Mouse (Mus musculus) kidney, postnatal 0 days (tissue): ENCODE measurements around the gene Robo2. TPM values are rescaled to one million over a fixed set of nuclear protein-coding genes. Genes with fewer than 3 reads are reported as not detected.

ENCODE experiments used
- ATAC-seq: fragments of 200-750 bp; cut with Nextera tagmentation; replicated peaks from 2 replicates; pipeline ENCODE4 v1.8.0; 2017; ENCODE audit warnings: low read depth, moderate number of reproducible peaks, moderate TSS enrichment, moderate library complexity; ENCODE audit not compliant: low FRiP score
- DNase-seq: peaks from one replicate; pipeline ENCODE4 v3.0.0-alpha.2; 2016; ENCODE audit warnings: low spot score
- H3K27ac ChIP-seq: fragments of 300-500 bp; sonication (generic); 2 replicates; pipeline ENCODE4 v1.5.1; 2014; ENCODE audit warnings: mild to moderate bottlenecking
- H3K27me3 ChIP-seq: fragments of 300-500 bp; sonication (generic); 2 replicates; pipeline ENCODE4 v1.6.1; 2014; ENCODE audit warnings: low read length, mixed read lengths; ENCODE audit not compliant: insufficient read depth
- H3K36me3 ChIP-seq: fragments of 300-500 bp; sonication (generic); 2 replicates; pipeline ENCODE4 v1.6.1; 2014; ENCODE audit warnings: low read length, mixed read lengths; ENCODE audit not compliant: insufficient read depth
- H3K4me1 ChIP-seq: fragments of 300-500 bp; sonication (generic); replicated peaks from 2 replicates; pipeline ENCODE4 v1.6.1; 2014; ENCODE audit warnings: antibody characterized with exemption, low read length, mixed read lengths; ENCODE audit not compliant: insufficient read depth
- H3K4me2 ChIP-seq: fragments of 300-500 bp; sonication (generic); 2 replicates; pipeline ENCODE4 v1.6.1; 2014; ENCODE audit warnings: mild to moderate bottlenecking, low read length, moderate library complexity, mixed read lengths
- H3K4me3 ChIP-seq: fragments of 300-500 bp; sonication (generic); replicated peaks from 2 replicates; pipeline ENCODE4 v1.5.1; 2014; ENCODE audit warnings: low read depth, low read length
- H3K9ac ChIP-seq: fragments of 300-500 bp; sonication (generic); 2 replicates; pipeline ENCODE4 v1.6.1; 2014; ENCODE audit warnings: low read depth, low read length
- H3K9me3 ChIP-seq: fragments of 300-500 bp; sonication (generic); replicated peaks from 2 replicates; pipeline ENCODE4 v1.6.1; 2016; ENCODE audit warnings: low read length, inconsistent platforms, mixed read lengths
- CTCF ChIP-seq: IDR thresholded peaks from 2 replicates; pipeline ENCODE4 v1.5.1; 2016; ENCODE audit warnings: antibody characterized with exemption, low read depth, mild to moderate bottlenecking, moderate library complexity
- WGBS: fragments of 180-500 bp; shearing (Covaris S2); extraction: QIAGEN DNeasy Blood & Tissue Kit; methylation state at CpG from one replicate; pipeline ENCODE4 v1.1.7; 2014; 5-methylcytosine and 5-hydroxymethylcytosine counted together
- polyA plus RNA-seq: library from polyadenylated mRNA; unstranded; fragments of >200 nt; fragmentation: Nextera tagmentation; extraction: Ambion mirVana; gene quantifications from 2 replicates; pipeline ENCODE4 v1.2.1, GENCODE M21; 2015

The Robo2 gene
- polyA plus RNA-seq, 1 experiment from 2014 or later = 30.7 TPM

- no peak for ATAC-seq
- H3K27ac ChIP-seq = no peak overlapping the region
- no peak for TF ChIP-seq CTCF
These were observed 452.1 kb downstream of the Robo2 start for GRCm38 (mm10) chr16:73959479-73959970.

GRCm38 (mm10) chr16:73958524-73958846 is 453.1 kb downstream of the Robo2 start:
- Histone ChIP-seq H3K4me3 (no peak overlapping the region), H3K9ac (no peak overlapping the region), H3K9me3 (no peaks in the 10 kb centered on the region), H3K27me3 (no peaks in the 10 kb centered on the region), H3K36me3 (no peaks in the 10 kb centered on the region), H3K4me2 (no peak overlapping the region), H3K4me1 (no peaks in the 10 kb centered on the region), H3K27ac (no peak overlapping the region)
- ATAC-seq = no peak
- 43% methylated on average over 1 of the region's 1 CpGs for whole genome bisulfite sequencing
- no peak for TF ChIP-seq CTCF
- DNase-seq = peak; percentile 90

More at GRCm38 (mm10) chr16:73959479-73959970, 452.1 kb downstream of the Robo2 start:
- 0 out of 2 replicates have a peak, but pooled peaks cover under 1% of the 10 kb centered on the region for H3K4me1 ChIP-seq
- WGBS = 53% methylated on average over 6 of the region's 6 CpGs
- H3K9me3 ChIP-seq = no peaks in the 10 kb centered on the region
- H3K36me3 ChIP-seq = no peaks in the 10 kb centered on the region
- no peaks in the 10 kb centered on the region for H3K27me3 ChIP-seq
- no peak overlapping the region for H3K4me3 ChIP-seq
- peak; percentile 28 for DNase-seq
- H3K9ac ChIP-seq = no peak overlapping the region
- H3K4me2 ChIP-seq = no peak overlapping the region

GRCm38 (mm10) chr16:73957675-73958523 is 453.7 kb downstream of the Robo2 start:
- H3K4me1 ChIP-seq = no peaks in the 10 kb centered on the region
- no peaks in the 10 kb centered on the region for H3K27me3 ChIP-seq
- H3K9me3 ChIP-seq = no peaks in the 10 kb centered on the region
- H3K9ac ChIP-seq = no peak overlapping the region
- no peak overlapping the region for H3K4me2 ChIP-seq
- no peak for TF ChIP-seq CTCF
- DNase-seq (peak; percentile 38), ATAC-seq (no peak; the same call in 1 of the 2 replicates)
- no peak overlapping the region for H3K4me3 ChIP-seq
- 31% methylated on average over 3 of the region's 3 CpGs for WGBS
- no peak overlapping the region for H3K27ac ChIP-seq
- H3K36me3 ChIP-seq = no peaks in the 10 kb centered on the region

GRCm38 (mm10) chr16:73946171-73946570 is 465.5 kb downstream of the Robo2 start:
- no peak for TF ChIP-seq CTCF
- no peak for DNase-seq
- Histone ChIP-seq H3K36me3 (no peaks in the 10 kb centered on the region), H3K27me3 (no peaks in the 10 kb centered on the region), H3K9me3 (no peaks in the 10 kb centered on the region), H3K9ac (no peak overlapping the region), H3K4me1 (no peaks in the 10 kb centered on the region), H3K4me2 (no peak overlapping the region), H3K4me3 (no peak overlapping the region), H3K27ac (no peak overlapping the region)
- WGBS = 88% methylated on average over 6 of the region's 6 CpGs
- ATAC-seq = no peak

GRCm38 (mm10) chr16:73940211-73940541 is 471.4 kb downstream of the Robo2 start:
- TF ChIP-seq CTCF = no peak
- H3K4me1 ChIP-seq = no peaks in the 10 kb centered on the region

GRCm38 (mm10) chr16:73939423-73940210 is 472.0 kb downstream of the Robo2 start:
- H3K4me3 ChIP-seq = no peak overlapping the region
- no peak for DNase-seq
- TF ChIP-seq CTCF = no peak
- no peak for ATAC-seq
- no peaks in the 10 kb centered on the region for H3K9me3 ChIP-seq
- no peak overlapping the region for H3K9ac ChIP-seq
- H3K4me2 ChIP-seq = no peak overlapping the region
- no peaks in the 10 kb centered on the region for H3K4me1 ChIP-seq
- H3K36me3 ChIP-seq = no peaks in the 10 kb centered on the region
- no peaks in the 10 kb centered on the region for H3K27me3 ChIP-seq
- WGBS = 87% methylated on average over 5 of the region's 5 CpGs
- H3K27ac ChIP-seq = no peak overlapping the region

More at GRCm38 (mm10) chr16:73940211-73940541, 471.4 kb downstream of the Robo2 start:
- WGBS = 74% methylated on average over 1 of the region's 1 CpGs
- ATAC-seq (no peak), DNase-seq (no peak)
- H3K4me3 ChIP-seq = no peak overlapping the region
- H3K4me2 ChIP-seq = no peak overlapping the region
- H3K9ac ChIP-seq = no peak overlapping the region
- H3K27me3 ChIP-seq = no peaks in the 10 kb centered on the region
- H3K27ac ChIP-seq = no peak overlapping the region
- H3K36me3 ChIP-seq = no peaks in the 10 kb centered on the region
- H3K9me3 ChIP-seq = no peaks in the 10 kb centered on the region
